Mouse (Mus musculus): ENCODE measurements at regions not wholly inside any gene's neighbourhood (a gene's known extent, or its start where the extent isn't known, plus 50 kb on each side); places are given as distances from the start of the nearest gene placed in this dataset.
A peak's percentile ranks its signal among the peaks of the same experiment; 100 is the strongest.

- DNase-seq (ENCODE audit: low spot score) = peak; percentile 61
These were observed 240.1 kb upstream of the Emcn start for GRCm38 (mm10) chr3:137100627-137101404.

- DNase-seq (ENCODE audit: low spot score) = peak; percentile 69
These were observed 234.9 kb upstream of the Emcn start for GRCm38 (mm10) chr3:137105930-137106329.

- no peak for DNase-seq (ENCODE audit: low spot score)
These were observed 232.7 kb upstream of the Emcn start for GRCm38 (mm10) chr3:137108197-137108596.

GRCm38 (mm10) chr3:137109786-137110185 lies 231.1 kb upstream of the Emcn start:
- no peak for DNase-seq (ENCODE audit: low spot score)

- DNase-seq (ENCODE audit: low spot score) = peak; percentile 81
These were observed 230.4 kb upstream of the Emcn start for GRCm38 (mm10) chr3:137110485-137110884.

- no peak for DNase-seq (ENCODE audit: low spot score)
These were observed 210.9 kb upstream of the Emcn start for GRCm38 (mm10) chr3:137129967-137130366.

- no peak for DNase-seq (ENCODE audit: low spot score)
These were observed 198.8 kb upstream of the Emcn start for GRCm38 (mm10) chr3:137142041-137142440.

- no peak for DNase-seq (ENCODE audit: low spot score)
These were observed 194.8 kb upstream of the Emcn start for GRCm38 (mm10) chr3:137146062-137146461.

GRCm38 (mm10) chr3:137147405-137147804 lies 193.5 kb upstream of the Emcn start:
- no peak for DNase-seq (ENCODE audit: low spot score)

GRCm38 (mm10) chr3:137150414-137151010 lies 190.4 kb upstream of the Emcn start:
- DNase-seq (ENCODE audit: low spot score) = peak; percentile 37

GRCm38 (mm10) chr3:137151431-137151830 lies 189.4 kb upstream of the Emcn start:
- no peak for DNase-seq (ENCODE audit: low spot score)

GRCm38 (mm10) chr3:137153234-137153633 lies 187.6 kb upstream of the Emcn start:
- DNase-seq (ENCODE audit: low spot score) = no peak

- no peak for DNase-seq (ENCODE audit: low spot score)
These were observed 186.4 kb upstream of the Emcn start for GRCm38 (mm10) chr3:137154200-137155042.

- DNase-seq (ENCODE audit: low spot score) = no peak
These were observed 185.8 kb upstream of the Emcn start for GRCm38 (mm10) chr3:137155043-137155404.

GRCm38 (mm10) chr3:137156250-137156975 lies 184.5 kb upstream of the Emcn start:
- DNase-seq (ENCODE audit: low spot score) = no peak

GRCm38 (mm10) chr3:137189035-137189434 lies 151.8 kb upstream of the Emcn start:
- no peak for DNase-seq (ENCODE audit: low spot score)

GRCm38 (mm10) chr3:137190489-137190888 lies 150.4 kb upstream of the Emcn start:
- DNase-seq (ENCODE audit: low spot score) = no peak

GRCm38 (mm10) chr3:137191009-137191408 lies 149.9 kb upstream of the Emcn start:
- no peak for DNase-seq (ENCODE audit: low spot score)

- no peak for DNase-seq (ENCODE audit: low spot score)
These were observed 147.0 kb upstream of the Emcn start for GRCm38 (mm10) chr3:137193873-137194272.

- peak; percentile 45 for DNase-seq (ENCODE audit: low spot score)
These were observed 129.2 kb upstream of the Emcn start for GRCm38 (mm10) chr3:137211667-137212066.

GRCm38 (mm10) chr3:137216036-137216435 lies 124.8 kb upstream of the Emcn start:
- no peak for DNase-seq (ENCODE audit: low spot score)

- DNase-seq (ENCODE audit: low spot score) = no peak
These were observed 123.6 kb upstream of the Emcn start for GRCm38 (mm10) chr3:137217245-137217644.

All from layer of hippocampus, adult 11-12 months (tissue).